Mouse (Mus musculus): ENCODE data around the gene Adcy2.

The Adcy2 gene

GRCm38 (mm10) chr13:68607652-68608405 lies 391.5 kb downstream of the Adcy2 start:
- no peak for DNase-seq

DNA sequence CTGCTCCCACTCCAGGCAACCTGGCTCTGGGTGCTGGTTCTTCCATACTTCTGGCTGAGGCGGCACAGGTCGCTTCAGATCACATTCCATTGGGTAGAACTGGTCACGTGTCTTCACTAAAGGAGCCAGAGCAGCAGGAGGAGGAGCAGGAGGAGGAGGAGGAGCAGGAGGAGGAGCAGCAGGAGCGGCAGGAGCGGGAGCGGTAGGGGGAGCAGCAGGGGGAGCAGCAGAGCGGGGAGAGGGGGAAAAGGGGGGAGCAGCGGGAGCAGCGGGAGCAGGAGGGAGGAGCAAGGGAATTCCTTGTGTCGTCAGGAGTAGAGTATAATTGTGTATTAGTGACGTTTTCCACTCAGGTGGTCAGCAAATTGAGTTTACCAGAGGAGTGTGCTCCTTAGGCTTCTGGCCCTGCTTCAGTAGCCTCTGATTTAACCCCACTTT lies 393.6 kb downstream of the Adcy2 start:
- DNase-seq, result peak; percentile 16 to 55

GRCm38 (mm10) chr13:68603085-68603484 lies 396.3 kb downstream of the Adcy2 start:
- DNase-seq, result no peak

DNA sequence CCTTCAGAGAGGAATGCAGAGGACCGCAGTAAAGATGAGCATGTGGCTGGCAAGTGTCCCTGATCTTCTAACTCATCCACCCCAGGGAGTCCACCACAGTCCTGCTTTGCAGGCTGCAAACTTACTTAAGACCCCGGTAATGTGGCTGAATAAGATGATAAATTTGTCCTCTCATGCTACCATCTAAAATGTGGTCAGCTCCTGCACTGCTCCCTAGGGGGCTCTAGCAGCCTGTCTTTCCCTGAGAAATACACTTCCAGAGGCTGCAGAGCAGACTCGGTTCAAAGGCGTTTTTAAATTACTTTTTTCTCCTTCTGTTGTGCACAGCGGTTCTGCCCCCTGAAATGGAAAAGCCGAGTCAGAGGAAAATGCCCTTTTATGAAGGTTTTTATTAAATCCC lies 398.2 kb downstream of the Adcy2 start:
- DNase-seq, result peak in 1 of 2 experiments; percentile 33

- no peak for DNase-seq
Measured at GRCm38 (mm10) chr13:68598953-68599352, 400.4 kb downstream of the Adcy2 start.

- DNase-seq, result no peak
Measured at GRCm38 (mm10) chr13:68597667-68598066, 401.7 kb downstream of the Adcy2 start.

DNA sequence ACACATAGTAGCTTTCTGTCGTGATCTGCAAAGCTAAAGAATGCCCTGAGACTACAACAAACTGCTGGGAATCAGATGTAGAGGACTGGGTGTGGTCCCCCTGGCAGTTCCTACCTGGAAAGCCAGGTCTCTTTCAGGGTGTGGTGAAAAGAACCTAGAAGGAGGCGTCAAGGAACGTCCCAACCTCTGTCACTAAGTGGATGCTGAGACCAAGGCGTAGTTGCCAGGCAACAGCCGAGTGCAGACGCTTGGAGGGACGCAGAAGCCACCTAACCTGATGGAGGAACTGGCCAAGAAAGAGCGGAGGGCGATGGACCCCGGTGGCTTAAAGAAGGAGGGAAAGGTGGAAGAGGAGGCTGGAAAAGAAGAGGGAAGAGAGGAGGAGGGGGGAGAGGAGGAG lies 402.1 kb downstream of the Adcy2 start, which contains the start of gene 1700001L19Rik:
Gene 1700001L19Rik, plus strand, starts transcription at position 223 of the 400 bp plus-strand sequence.
- DNase-seq, result no peak

DNA sequence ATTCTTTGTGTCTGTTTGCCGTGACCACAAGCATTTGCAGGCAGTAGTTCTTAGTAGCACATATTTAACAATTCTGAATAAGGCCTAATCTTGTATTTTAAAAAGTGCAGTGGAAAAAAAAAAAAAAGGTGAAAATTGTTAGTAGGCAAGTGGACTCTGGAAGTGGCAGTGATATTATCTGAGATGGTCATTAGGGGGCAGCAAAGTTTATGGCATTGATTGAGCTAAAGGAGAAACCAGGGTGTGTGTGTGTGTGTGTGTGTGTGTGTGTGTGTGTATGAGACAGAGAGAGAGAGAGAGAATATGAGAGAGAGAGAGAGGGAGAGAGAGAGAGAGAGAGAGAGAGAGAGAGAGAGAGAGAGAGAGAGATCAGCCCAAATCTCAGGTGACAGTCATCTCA lies 405.5 kb downstream of the Adcy2 start:
- peak in 1 of 2 experiments; percentile 38 for DNase-seq

DNA sequence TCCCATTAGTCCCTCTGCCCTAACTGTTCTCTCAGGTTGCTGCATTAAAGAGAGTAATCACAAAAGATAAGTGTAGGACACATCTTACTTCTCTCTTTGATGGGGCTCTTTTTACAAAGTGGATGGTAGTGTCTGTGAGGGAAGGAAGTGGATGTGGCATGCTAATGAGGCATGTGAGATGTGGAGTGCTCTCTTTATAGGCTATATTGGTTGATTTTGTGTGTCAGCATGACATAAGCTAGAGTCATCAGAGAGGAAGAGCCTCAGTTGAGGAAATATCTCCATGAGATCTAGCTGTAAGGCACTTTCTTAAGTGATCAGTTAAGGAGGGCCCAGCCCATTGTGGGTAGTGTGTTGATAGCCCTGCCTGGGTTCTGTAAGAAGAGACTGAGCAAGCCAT lies 411.0 kb downstream of the Adcy2 start:
- DNase-seq, result no peak

GRCm38 (mm10) chr13:68585441-68585840 lies 413.9 kb downstream of the Adcy2 start:
- DNase-seq, result no peak

DNA sequence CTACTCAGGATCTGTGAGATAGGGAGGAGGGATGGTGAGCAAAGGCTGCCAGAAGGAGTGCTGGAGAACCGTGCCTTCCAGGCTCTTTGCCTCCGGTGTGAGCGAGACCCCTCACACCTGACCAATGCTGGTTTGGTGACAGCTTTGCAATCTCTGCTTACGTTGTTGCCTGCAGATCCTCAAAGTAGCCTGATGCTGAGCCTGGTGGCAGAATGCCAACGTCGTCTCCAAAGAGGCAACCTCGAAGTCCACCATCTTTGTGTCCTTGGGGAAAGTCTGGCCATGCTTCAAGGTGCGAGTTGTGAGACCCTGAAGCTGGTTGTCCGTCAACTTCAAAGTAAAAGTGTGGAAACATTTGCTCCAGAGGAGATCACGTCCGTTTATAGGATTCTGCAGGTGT lies 415.4 kb downstream of the Adcy2 start:
- DNase-seq, result no peak

GRCm38 (mm10) chr13:68582517-68582780 lies 416.9 kb downstream of the Adcy2 start:
- DNase-seq, result peak in 1 of 2 experiments; percentile 16

DNA sequence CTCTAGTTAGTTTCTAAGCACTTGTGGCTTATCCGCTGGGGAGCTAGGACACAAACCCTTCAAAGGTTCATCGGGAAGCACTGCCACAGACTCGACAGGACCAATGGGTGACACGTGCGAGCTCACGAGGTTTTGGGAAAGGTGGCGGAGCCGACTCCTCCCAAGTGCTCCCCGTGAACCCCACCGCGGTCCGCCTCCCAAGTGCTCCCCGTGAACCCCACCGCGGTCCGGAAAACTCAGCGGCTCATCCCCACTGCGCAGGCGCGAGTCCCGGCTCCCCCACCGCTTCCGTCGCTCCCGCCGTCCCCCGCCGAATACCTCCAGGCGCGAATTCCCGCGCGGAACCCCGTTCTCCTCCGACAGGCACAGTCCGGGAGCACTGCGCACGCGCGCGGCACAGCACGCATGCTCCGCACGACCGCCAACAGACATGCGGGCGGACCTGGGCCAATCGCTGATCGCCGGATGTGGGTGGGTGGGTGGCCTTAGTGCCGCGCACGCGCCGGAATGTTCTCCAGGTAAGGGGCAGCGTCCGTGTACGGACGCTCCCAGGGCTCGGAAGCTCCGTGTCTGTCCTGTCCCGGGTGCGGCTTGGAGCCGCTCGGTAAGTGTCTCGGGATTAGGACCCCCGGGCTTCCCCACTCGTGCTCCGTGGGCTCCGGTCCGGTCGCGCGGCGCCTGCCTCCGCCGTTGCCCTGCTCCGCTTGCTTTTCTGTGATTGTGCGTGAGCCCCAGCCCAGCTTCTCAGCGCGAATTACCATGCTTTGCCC lies 417.4 kb downstream of the Adcy2 start, which contains the start of the genes Mtrr and Fastkd3:
Gene Mtrr, minus strand, starts transcription at position 403 of the 770 bp plus-strand sequence.
Gene Fastkd3, plus strand, starts transcription at position 488 of the 770 bp plus-strand sequence.
- DNase-seq, result peak; percentile 99

DNA sequence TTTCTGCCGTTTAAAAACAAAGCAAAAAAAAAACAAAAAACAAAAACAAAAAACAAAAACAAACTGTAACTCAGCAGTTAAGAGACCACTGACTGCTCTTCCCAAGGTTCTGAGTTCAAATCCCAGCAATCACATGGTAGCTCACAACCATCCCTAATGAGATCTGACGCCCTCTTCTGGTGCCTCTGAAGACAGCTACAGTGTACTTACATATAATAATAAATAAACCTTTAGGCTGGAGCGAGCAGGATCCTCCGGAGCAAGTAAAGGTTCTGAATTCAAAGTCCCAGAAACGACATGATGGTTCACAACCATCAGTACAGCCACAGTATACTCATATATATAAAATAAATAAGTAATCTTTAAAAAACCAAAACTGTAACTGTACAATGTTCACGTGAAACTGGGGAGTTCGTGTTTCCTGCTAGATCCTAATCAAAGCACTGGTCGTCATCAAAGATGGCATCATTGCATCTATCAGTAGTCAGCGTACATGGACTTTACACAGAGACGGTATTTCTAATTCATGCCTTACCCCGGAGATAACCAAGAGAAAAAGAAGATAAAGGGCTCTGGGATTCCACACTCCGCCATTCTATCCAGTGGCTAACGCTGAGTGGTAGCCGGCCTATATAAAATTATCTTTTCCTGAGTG lies 418.1 kb downstream of the Adcy2 start:
- DNase-seq, result no peak

DNA sequence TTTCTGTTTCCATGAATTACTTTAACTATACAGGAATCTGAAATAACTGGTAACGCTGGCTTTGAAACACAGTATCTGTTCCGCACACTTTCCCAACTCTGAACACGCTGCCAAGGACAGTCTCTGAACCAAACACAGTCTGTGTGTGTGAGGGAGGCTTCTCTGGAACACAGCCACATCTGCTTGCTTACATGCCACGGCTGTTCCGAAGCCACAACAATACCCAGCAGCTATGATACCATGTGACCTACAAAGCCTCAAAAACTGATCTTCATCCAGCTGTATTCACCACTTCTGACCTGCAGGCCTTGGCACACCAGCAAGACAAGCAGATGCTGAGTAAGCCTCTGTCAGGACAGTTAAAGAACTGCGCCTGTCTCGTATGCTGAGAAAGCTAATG lies 421.4 kb downstream of the Adcy2 start:
- no peak for DNase-seq

DNA sequence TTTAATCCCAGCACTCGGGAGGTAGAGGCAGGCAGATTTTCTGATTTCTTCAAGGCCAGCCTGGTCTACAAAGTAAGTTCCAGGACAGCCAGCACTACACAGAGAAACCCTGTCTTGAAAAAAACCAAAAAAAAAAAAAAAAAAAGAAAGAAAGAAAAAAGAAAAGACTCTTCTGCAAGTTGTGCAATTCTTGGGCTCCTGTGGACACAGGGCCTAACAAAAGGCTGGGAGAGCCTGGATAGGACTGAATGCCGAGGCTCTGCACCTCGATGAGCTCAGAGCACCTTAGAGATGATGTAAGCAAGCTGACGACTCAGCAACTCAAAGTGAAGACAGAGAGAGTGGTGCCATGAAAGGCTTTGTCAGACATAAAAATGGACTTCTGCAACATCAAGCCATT lies 424.9 kb downstream of the Adcy2 start:
- DNase-seq, result no peak

- no peak for DNase-seq
Measured at GRCm38 (mm10) chr13:68572966-68573913, 426.1 kb downstream of the Adcy2 start.

- no peak for DNase-seq
Measured at GRCm38 (mm10) chr13:68572247-68572646, 427.1 kb downstream of the Adcy2 start.

Data from cerebellum, postnatal 25 days (tissue).